Mouse (Mus musculus) lung, postnatal 36 days (tissue): ENCODE results near the gene Nipa2.

ENCODE experiments used
- DNase-seq: peaks from one replicate; pipeline ENCODE4 v3.0.0; 2022; ENCODE audit warnings: mixed read lengths

The Nipa2 gene

GRCm38 (mm10) chr7:55962004-55962908 lies at the start of gene Nipa2:
Gene Nipa2 (minus strand): TSS chr7:55962476.
- peak; percentile 94 for DNase-seq

GRCm38 (mm10) chr7:56011018-56011333 lies 48.7 kb upstream of the Nipa2 start:
- DNase-seq, result no peak

GRCm38 (mm10) chr7:56010318-56011017 lies 48.2 kb upstream of the Nipa2 start:
- no peak for DNase-seq

- no peak for DNase-seq
Observed at GRCm38 (mm10) chr7:55998997-55999396, 36.7 kb upstream of the Nipa2 start.

GRCm38 (mm10) chr7:55995013-55995412 lies 32.7 kb upstream of the Nipa2 start:
- DNase-seq, result no peak

GRCm38 (mm10) chr7:55991858-55992257 lies 29.6 kb upstream of the Nipa2 start:
- DNase-seq, result no peak

GRCm38 (mm10) chr7:55991129-55991528 lies 28.9 kb upstream of the Nipa2 start:
- DNase-seq, result no peak

- peak; percentile 91 for DNase-seq
Observed at GRCm38 (mm10) chr7:55986526-55987214, 24.4 kb upstream of the Nipa2 start.

GRCm38 (mm10) chr7:55984754-55985153 lies 22.5 kb upstream of the Nipa2 start:
- no peak for DNase-seq

GRCm38 (mm10) chr7:55983107-55983506 lies 20.8 kb upstream of the Nipa2 start:
- peak; percentile 50 for DNase-seq

- no peak for DNase-seq
Observed at GRCm38 (mm10) chr7:55982010-55982700, 19.9 kb upstream of the Nipa2 start.

- DNase-seq, result no peak
Observed at GRCm38 (mm10) chr7:55981511-55981910, 19.2 kb upstream of the Nipa2 start.

- no peak for DNase-seq
Observed at GRCm38 (mm10) chr7:55974429-55974828, 12.2 kb upstream of the Nipa2 start.

- peak; percentile 58 for DNase-seq
Observed at GRCm38 (mm10) chr7:55969415-55969814, 7.1 kb upstream of the Nipa2 start.

GRCm38 (mm10) chr7:55968258-55968901 lies 6.1 kb upstream of the Nipa2 start:
- peak; percentile 62 for DNase-seq

GRCm38 (mm10) chr7:55966866-55967460 lies 4.7 kb upstream of the Nipa2 start:
- no peak for DNase-seq

- DNase-seq, result no peak
Observed at GRCm38 (mm10) chr7:55960506-55960905, 1.8 kb downstream of the Nipa2 start.

GRCm38 (mm10) chr7:55959801-55960200 lies 2.5 kb downstream of the Nipa2 start:
- no peak for DNase-seq

- no peak for DNase-seq
Observed at GRCm38 (mm10) chr7:55957916-55958315, 4.4 kb downstream of the Nipa2 start.

GRCm38 (mm10) chr7:55957178-55957577 lies 5.1 kb downstream of the Nipa2 start:
- DNase-seq, result no peak

GRCm38 (mm10) chr7:55956054-55956453 lies 6.2 kb downstream of the Nipa2 start:
- no peak for DNase-seq

- DNase-seq, result no peak
Observed at GRCm38 (mm10) chr7:55938341-55938740, 23.9 kb downstream of the Nipa2 start.
